Mouse (Mus musculus) neural tube, embryonic 11.5 days (tissue): ENCODE data around the gene Ubp1. TPM values are rescaled to one million over a fixed set of nuclear protein-coding genes. Genes with fewer than 3 reads are reported as not detected.

Experiments
- ATAC-seq: fragments of 200-750 bp; cut with Nextera tagmentation; 2 replicates; pipeline ENCODE4 v1.8.0; 2017; ENCODE audit warnings: moderate number of reproducible peaks, mild to moderate bottlenecking, moderate TSS enrichment, moderate library complexity; ENCODE audit not compliant: insufficient read depth, low FRiP score, low TSS enrichment
- DNase-seq: peaks from one replicate; pipeline ENCODE4 v3.0.0-alpha.2; 2015; ENCODE audit warnings: low spot score
- H3K27ac ChIP-seq: fragments of 300-500 bp; sonication (generic); 2 replicates; pipeline ENCODE4 v1.5.1; 2014; ENCODE audit warnings: low read depth, mild to moderate bottlenecking, low read length
- H3K27me3 ChIP-seq: fragments of 300-500 bp; sonication (generic); 2 replicates; pipeline ENCODE4 v1.6.1; 2014; ENCODE audit warnings: mild to moderate bottlenecking, low read length, mixed read lengths; ENCODE audit not compliant: control insufficient read depth, insufficient read depth
- H3K36me3 ChIP-seq: fragments of 300-500 bp; sonication (generic); 2 replicates; pipeline ENCODE4 v1.6.1; 2014; ENCODE audit warnings: mild to moderate bottlenecking, low read length, moderate library complexity, mixed read lengths; ENCODE audit not compliant: control insufficient read depth, insufficient read depth
- H3K4me1 ChIP-seq: fragments of 300-500 bp; sonication (generic); 2 replicates; pipeline ENCODE4 v1.6.1; 2014; ENCODE audit warnings: low read length, mixed read lengths; ENCODE audit not compliant: control insufficient read depth, insufficient read depth
- H3K4me2 ChIP-seq: fragments of 300-500 bp; sonication (generic); 2 replicates; pipeline ENCODE4 v1.6.1; 2014; ENCODE audit warnings: low read depth, mild to moderate bottlenecking, moderate library complexity
- H3K4me3 ChIP-seq: fragments of 300-500 bp; sonication (generic); 2 replicates; pipeline ENCODE4 v1.5.1; 2014; ENCODE audit warnings: low read depth, low read length
- H3K9ac ChIP-seq: fragments of 300-500 bp; sonication (generic); 2 replicates; pipeline ENCODE4 v1.6.1; 2014; ENCODE audit warnings: mild to moderate bottlenecking, low read length
- H3K9me3 ChIP-seq: fragments of 300-500 bp; sonication (generic); 2 replicates; pipeline ENCODE4 v1.6.1; 2016; ENCODE audit warnings: low read length; ENCODE audit not compliant: control insufficient read depth
- WGBS: fragments of 180-500 bp; shearing (Covaris S2); extraction: QIAGEN DNeasy Blood & Tissue Kit; methylation state at CpG from one replicate; pipeline ENCODE4 v1.1.7; 2014; 5-methylcytosine and 5-hydroxymethylcytosine counted together
- polyA plus RNA-seq: library from polyadenylated mRNA; unstranded; fragments of >200 nt; fragmentation: Nextera tagmentation; extraction: Ambion mirVana; gene quantifications from 2 replicates; pipeline ENCODE4 v1.2.1, GENCODE M21; 2014

The Ubp1 gene
- polyA plus RNA-seq, 1 experiment from 2014 or later, result 52.9 TPM

GRCm38 (mm10) chr9:113982883-113983670, 52.3 kb downstream of the Ubp1 start:
- ATAC-seq (no peak), DNase-seq (no peak)
- Histone ChIP-seq H3K4me1 (no peaks in the 10 kb centered on the region), H3K4me2 (no peak overlapping the region), H3K36me3 (no peaks in the 10 kb centered on the region), H3K4me3 (no peak overlapping the region), H3K9ac (no peak overlapping the region), H3K27ac (no peak overlapping the region), H3K27me3 (no peaks in the 10 kb centered on the region), H3K9me3 (no peaks in the 10 kb centered on the region)
- WGBS, result 89% methylated on average over 11 of the region's 11 CpGs

GRCm38 (mm10) chr9:113984946-113985620, 54.3 kb downstream of the Ubp1 start:
- Histone ChIP-seq H3K4me3 (no peak overlapping the region), H3K9ac (no peak overlapping the region), H3K4me2 (no peak overlapping the region), H3K9me3 (no peaks in the 10 kb centered on the region), H3K4me1 (no peaks in the 10 kb centered on the region), H3K27me3 (no peaks in the 10 kb centered on the region), H3K27ac (no peak overlapping the region), H3K36me3 (no peaks in the 10 kb centered on the region)
- DNase-seq (no peak), ATAC-seq (no peak)
- 86% methylated on average over 13 of the region's 13 CpGs for WGBS

GRCm38 (mm10) chr9:113990547-113991248, 60.0 kb downstream of the Ubp1 start:
- DNase-seq (peak; percentile 85), ATAC-seq (peak; percentile 67)
- no peak overlapping the region for H3K9ac ChIP-seq
- no peak overlapping the region for H3K27ac ChIP-seq
- peak overlapping the region; percentile 6; the same call in 1 of the 2 replicates for H3K4me2 ChIP-seq
- H3K27me3 ChIP-seq, result no peaks in the 10 kb centered on the region
- 27% methylated on average over 18 of the region's 18 CpGs for WGBS
- no peaks in the 10 kb centered on the region for H3K4me1 ChIP-seq
- H3K9me3 ChIP-seq, result no peaks in the 10 kb centered on the region
- H3K36me3 ChIP-seq, result no peaks in the 10 kb centered on the region
- no peak overlapping the region for H3K4me3 ChIP-seq

GRCm38 (mm10) chr9:113992810-113993209, 62.1 kb downstream of the Ubp1 start:
- H3K4me2 ChIP-seq, result no peak overlapping the region
- no peaks in the 10 kb centered on the region for H3K36me3 ChIP-seq
- H3K4me3 ChIP-seq, result no peak overlapping the region
- ATAC-seq (no peak), DNase-seq (no peak)
- WGBS, result 90% methylated on average over 7 of the region's 7 CpGs
- H3K27me3 ChIP-seq, result no peaks in the 10 kb centered on the region
- H3K4me1 ChIP-seq, result no peaks in the 10 kb centered on the region
- H3K27ac ChIP-seq, result no peak overlapping the region
- H3K9ac ChIP-seq, result no peak overlapping the region
- H3K9me3 ChIP-seq, result no peaks in the 10 kb centered on the region

GRCm38 (mm10) chr9:113998311-113998710, 67.6 kb downstream of the Ubp1 start:
- WGBS, result 47% methylated on average over 2 of the region's 2 CpGs
- ATAC-seq (no peak), DNase-seq (no peak)
- 0 out of 2 replicates have a peak, but pooled peaks cover 2% of the 10 kb centered on the region for H3K9me3 ChIP-seq
- H3K36me3 ChIP-seq, result no peaks in the 10 kb centered on the region
- H3K4me1 ChIP-seq, result no peaks in the 10 kb centered on the region
- no peak overlapping the region for H3K4me3 ChIP-seq
- no peak overlapping the region for H3K9ac ChIP-seq
- H3K4me2 ChIP-seq, result no peak overlapping the region
- H3K27ac ChIP-seq, result no peak overlapping the region
- no peaks in the 10 kb centered on the region for H3K27me3 ChIP-seq

GRCm38 (mm10) chr9:114006801-114007200, 76.1 kb downstream of the Ubp1 start:
- no peak overlapping the region for H3K4me3 ChIP-seq
- 70% methylated on average over 9 of the region's 9 CpGs for WGBS
- no peak for DNase-seq
- no peaks in the 10 kb centered on the region for H3K9me3 ChIP-seq
- no peaks in the 10 kb centered on the region for H3K36me3 ChIP-seq
- H3K4me1 ChIP-seq, result no peaks in the 10 kb centered on the region
- H3K4me2 ChIP-seq, result no peak overlapping the region
- H3K27ac ChIP-seq, result no peak overlapping the region
- no peak for ATAC-seq
- no peaks in the 10 kb centered on the region for H3K27me3 ChIP-seq
- H3K9ac ChIP-seq, result no peak overlapping the region

- Histone ChIP-seq H3K36me3 (no peaks in the 10 kb centered on the region), H3K9me3 (no peaks in the 10 kb centered on the region), H3K9ac (no peak overlapping the region), H3K27ac (no peak overlapping the region), H3K4me3 (no peak overlapping the region), H3K4me1 (no peaks in the 10 kb centered on the region), H3K27me3 (no peaks in the 10 kb centered on the region), H3K4me2 (no peak overlapping the region)
- DNase-seq (no peak), ATAC-seq (no peak)
- 91% methylated on average over 9 of the region's 9 CpGs for WGBS
Observed at GRCm38 (mm10) chr9:114007850-114008350, 77.2 kb downstream of the Ubp1 start.

GRCm38 (mm10) chr9:114009526-114009925, 78.8 kb downstream of the Ubp1 start:
- WGBS, result 38% methylated on average over 5 of the region's 5 CpGs
- DNase-seq, result peak; percentile 25

More at GRCm38 (mm10) chr9:114009526-114009925, 78.8 kb downstream of the Ubp1 start:
- Histone ChIP-seq H3K36me3 (no peaks in the 10 kb centered on the region), H3K27me3 (no peaks in the 10 kb centered on the region), H3K4me3 (no peak overlapping the region), H3K9me3 (no peaks in the 10 kb centered on the region), H3K4me2 (no peak overlapping the region), H3K9ac (no peak overlapping the region), H3K27ac (no peak overlapping the region), H3K4me1 (no peaks in the 10 kb centered on the region)
- ATAC-seq, result no peak
